Mouse (Mus musculus): ENCODE measurements around the gene Cldn14. TPM values are rescaled to one million over a fixed set of nuclear protein-coding genes. Genes with fewer than 3 reads are reported as not detected.

Gene Cldn14
- polyA plus RNA-seq, 1 experiment from 2014 or later: not detected

GRCm38 (mm10) chr16:93974278-93974677 is 34.4 kb downstream of the Cldn14 start:
- no peaks in the 10 kb centered on the region; the same call in 1 of the 2 replicates for H3K4me1 ChIP-seq (replicated peaks; ENCODE audit: control insufficient read depth, insufficient read depth, low read length)
- no peak overlapping the region for H3K4me2 ChIP-seq (ENCODE audit: low read depth, low read length, severe bottlenecking)
- H3K36me3 ChIP-seq (ENCODE audit: control insufficient read depth, insufficient read depth, low read length): no peaks in the 10 kb centered on the region
- no peak overlapping the region for H3K9ac ChIP-seq (ENCODE audit: low read length)
- no peaks in the 10 kb centered on the region for H3K27me3 ChIP-seq (ENCODE audit: control insufficient read depth, insufficient read depth, low read length)
- H3K9me3 ChIP-seq (ENCODE audit: control insufficient read depth, low read length): no peaks in the 10 kb centered on the region
- WGBS: 71% methylated on average over 8 of the region's 8 CpGs
- ATAC-seq (replicated peaks; ENCODE audit: low FRiP score): no peak
- no peak overlapping the region for H3K27ac ChIP-seq (ENCODE audit: low read depth, low read length)
- no peak overlapping the region for H3K4me3 ChIP-seq (ENCODE audit: low read depth, low read length)
- no peak for DNase-seq (ENCODE audit: low spot score)

DNA sequence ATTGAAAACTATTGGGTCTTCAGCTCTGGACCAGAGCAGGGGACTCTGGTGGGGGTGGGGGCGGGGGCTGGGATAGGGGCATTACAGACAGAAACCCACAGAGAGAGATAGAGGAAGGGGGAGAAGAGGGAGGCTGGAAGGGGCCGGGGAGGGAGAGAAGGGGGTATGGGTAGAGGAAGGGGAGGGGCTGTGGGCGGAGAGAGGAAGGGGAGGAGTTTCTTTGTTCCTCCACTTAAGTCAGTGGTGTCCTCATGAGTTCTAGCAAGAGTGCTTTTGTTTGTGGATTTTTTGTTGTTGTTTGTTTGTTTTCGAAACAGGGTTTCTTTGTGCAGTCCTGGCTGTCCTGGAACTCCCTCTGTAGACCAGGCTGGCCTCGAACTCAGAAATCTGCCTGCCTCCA is 35.1 kb downstream of the Cldn14 start:
- DNase-seq (ENCODE audit: low spot score) (no peak), ATAC-seq (replicated peaks; ENCODE audit: low FRiP score) (0 out of 2 replicates have a peak, but pooled peaks have one; percentile 24)
- no peaks in the 10 kb centered on the region for H3K27me3 ChIP-seq (ENCODE audit: control insufficient read depth, insufficient read depth, low read length)
- no peaks in the 10 kb centered on the region; the same call in 1 of the 2 replicates for H3K4me1 ChIP-seq (replicated peaks; ENCODE audit: control insufficient read depth, insufficient read depth, low read length)
- H3K4me2 ChIP-seq (ENCODE audit: low read depth, low read length, severe bottlenecking): peak overlapping the region; percentile 39
- H3K4me3 ChIP-seq (ENCODE audit: low read depth, low read length): peak overlapping the region; percentile 19; the same call in 1 of the 2 replicates
- 47% methylated on average over 5 of the region's 5 CpGs for WGBS
- H3K36me3 ChIP-seq (ENCODE audit: control insufficient read depth, insufficient read depth, low read length): no peaks in the 10 kb centered on the region
- H3K9ac ChIP-seq (ENCODE audit: low read length): 0 out of 2 replicates have a peak overlapping the region, but pooled peaks have one; percentile 16
- H3K27ac ChIP-seq (ENCODE audit: low read depth, low read length): no peak overlapping the region
- H3K9me3 ChIP-seq (ENCODE audit: control insufficient read depth, low read length): no peaks in the 10 kb centered on the region

DNA sequence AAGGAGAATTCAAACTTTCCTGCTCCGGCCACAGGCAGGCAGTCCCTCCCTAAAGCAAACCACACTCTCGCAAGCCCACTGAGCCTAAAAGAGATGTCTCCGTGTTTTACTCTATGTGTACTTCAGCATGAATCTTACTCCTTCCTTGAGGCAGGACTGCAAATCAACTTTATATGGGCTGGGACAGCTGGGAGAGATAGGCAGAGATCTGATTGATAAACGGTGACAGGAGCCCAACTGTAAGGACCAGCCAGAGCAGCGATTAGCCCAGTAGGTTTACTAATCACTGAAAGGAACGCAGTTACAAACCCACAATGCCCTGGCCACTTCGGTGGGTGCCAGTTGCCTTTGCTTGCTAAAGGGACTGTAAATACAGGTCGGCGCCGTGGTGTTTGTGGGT is 35.5 kb downstream of the Cldn14 start:
- 34% methylated on average over 10 of the region's 10 CpGs for WGBS
- Histone ChIP-seq H3K4me3 (ENCODE audit: low read depth, low read length) (peak overlapping the region; percentile 19; the same call in 1 of the 2 replicates), H3K27me3 (ENCODE audit: control insufficient read depth, insufficient read depth, low read length) (no peaks in the 10 kb centered on the region), H3K27ac (ENCODE audit: low read depth, low read length) (no peak overlapping the region), H3K9me3 (ENCODE audit: control insufficient read depth, low read length) (no peaks in the 10 kb centered on the region), H3K4me2 (ENCODE audit: low read depth, low read length, severe bottlenecking) (peak overlapping the region; percentile 39), H3K4me1 (replicated peaks; ENCODE audit: control insufficient read depth, insufficient read depth, low read length) (no peaks in the 10 kb centered on the region; the same call in 1 of the 2 replicates), H3K36me3 (ENCODE audit: control insufficient read depth, insufficient read depth, low read length) (no peaks in the 10 kb centered on the region), H3K9ac (ENCODE audit: low read length) (peak overlapping the region; percentile 16; the same call in 1 of the 2 replicates)
- no peak for ATAC-seq (replicated peaks; ENCODE audit: low FRiP score)
- no peak for DNase-seq (ENCODE audit: low spot score)

DNA sequence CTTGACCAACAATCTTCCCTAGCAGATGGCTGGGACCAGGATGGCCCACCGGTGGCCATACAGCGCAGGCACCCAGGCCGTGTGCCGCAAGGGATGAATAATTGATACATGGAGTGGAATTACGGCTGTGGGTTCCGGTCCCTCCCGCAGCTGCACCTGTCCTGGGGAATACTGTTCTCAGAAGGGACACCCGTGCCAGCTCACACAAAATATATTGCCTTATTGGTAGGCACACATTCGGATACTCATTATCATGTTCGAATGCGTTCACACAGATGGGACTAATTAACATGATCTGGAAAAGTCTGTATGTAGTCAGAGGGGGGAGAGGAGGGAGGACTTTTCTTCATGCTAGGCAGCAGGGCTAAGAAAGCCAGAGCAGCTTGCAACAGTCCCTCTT is 37.6 kb downstream of the Cldn14 start:
- Histone ChIP-seq H3K4me3 (ENCODE audit: low read depth, low read length) (no peak overlapping the region), H3K9ac (ENCODE audit: low read length) (no peak overlapping the region), H3K9me3 (ENCODE audit: control insufficient read depth, low read length) (no peaks in the 10 kb centered on the region), H3K27ac (ENCODE audit: low read depth, low read length) (no peak overlapping the region), H3K36me3 (ENCODE audit: control insufficient read depth, insufficient read depth, low read length) (no peaks in the 10 kb centered on the region), H3K4me1 (replicated peaks; ENCODE audit: control insufficient read depth, insufficient read depth, low read length) (no peaks in the 10 kb centered on the region; the same call in 1 of the 2 replicates), H3K4me2 (ENCODE audit: low read depth, low read length, severe bottlenecking) (no peak overlapping the region), H3K27me3 (ENCODE audit: control insufficient read depth, insufficient read depth, low read length) (no peaks in the 10 kb centered on the region)
- no peak for DNase-seq (ENCODE audit: low spot score)
- ATAC-seq (replicated peaks; ENCODE audit: low FRiP score): no peak
- 87% methylated on average over 11 of the region's 11 CpGs for WGBS

DNA sequence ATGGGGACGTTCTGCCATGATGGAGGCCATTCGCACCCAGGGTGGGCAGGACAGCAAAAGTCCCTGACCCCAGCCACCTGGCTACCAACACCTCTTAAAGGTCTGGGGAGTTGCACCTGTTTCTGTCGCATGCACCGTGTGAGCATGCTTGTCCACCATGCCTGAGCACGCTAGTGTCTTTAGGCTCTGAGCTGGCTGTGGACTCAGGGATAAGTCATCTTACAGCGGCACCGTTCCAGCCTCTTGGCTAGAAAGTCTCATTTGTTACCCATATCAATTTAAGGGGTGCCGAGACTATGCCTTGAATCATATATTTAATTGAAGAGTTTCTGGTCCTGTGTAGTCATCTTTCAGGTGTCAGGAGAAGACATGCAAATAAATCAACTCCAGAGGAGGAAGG is 40.7 kb downstream of the Cldn14 start:
- no peaks in the 10 kb centered on the region for H3K9me3 ChIP-seq (ENCODE audit: control insufficient read depth, low read length)
- H3K27me3 ChIP-seq (ENCODE audit: control insufficient read depth, insufficient read depth, low read length): no peaks in the 10 kb centered on the region
- H3K27ac ChIP-seq (ENCODE audit: low read depth, low read length): no peak overlapping the region
- no peaks in the 10 kb centered on the region for H3K4me1 ChIP-seq (replicated peaks; ENCODE audit: control insufficient read depth, insufficient read depth, low read length)
- no peak overlapping the region for H3K9ac ChIP-seq (ENCODE audit: low read length)
- DNase-seq (ENCODE audit: low spot score): no peak
- no peak overlapping the region for H3K4me3 ChIP-seq (ENCODE audit: low read depth, low read length)
- no peak for ATAC-seq (replicated peaks; ENCODE audit: low FRiP score)
- WGBS: 93% methylated on average over 8 of the region's 8 CpGs
- no peaks in the 10 kb centered on the region for H3K36me3 ChIP-seq (ENCODE audit: control insufficient read depth, insufficient read depth, low read length)
- no peak overlapping the region for H3K4me2 ChIP-seq (ENCODE audit: low read depth, low read length, severe bottlenecking)

- no peaks in the 10 kb centered on the region for H3K4me1 ChIP-seq (replicated peaks; ENCODE audit: control insufficient read depth, insufficient read depth, low read length)
- H3K27me3 ChIP-seq (ENCODE audit: control insufficient read depth, insufficient read depth, low read length): no peaks in the 10 kb centered on the region
- H3K4me3 ChIP-seq (ENCODE audit: low read depth, low read length): no peak overlapping the region
- no peak overlapping the region for H3K27ac ChIP-seq (ENCODE audit: low read depth, low read length)
- no peak for DNase-seq (ENCODE audit: low spot score)
- ATAC-seq (replicated peaks; ENCODE audit: low FRiP score): no peak
- H3K36me3 ChIP-seq (ENCODE audit: control insufficient read depth, insufficient read depth, low read length): no peaks in the 10 kb centered on the region
- 71% methylated on average over 5 of the region's 5 CpGs for WGBS
- H3K9me3 ChIP-seq (ENCODE audit: control insufficient read depth, low read length): no peaks in the 10 kb centered on the region
- no peak overlapping the region for H3K9ac ChIP-seq (ENCODE audit: low read length)
- H3K4me2 ChIP-seq (ENCODE audit: low read depth, low read length, severe bottlenecking): no peak overlapping the region
Observed at GRCm38 (mm10) chr16:93962283-93962682, 46.4 kb downstream of the Cldn14 start.

GRCm38 (mm10) chr16:93961099-93961646 is 47.5 kb downstream of the Cldn14 start:
- no peak overlapping the region for H3K4me3 ChIP-seq (ENCODE audit: low read depth, low read length)
- WGBS: 87% methylated on average over 11 of the region's 11 CpGs
- DNase-seq (ENCODE audit: low spot score) (no peak), ATAC-seq (replicated peaks; ENCODE audit: low FRiP score) (no peak)
- H3K36me3 ChIP-seq (ENCODE audit: control insufficient read depth, insufficient read depth, low read length): no peaks in the 10 kb centered on the region
- H3K27ac ChIP-seq (ENCODE audit: low read depth, low read length): no peak overlapping the region
- H3K4me1 ChIP-seq (replicated peaks; ENCODE audit: control insufficient read depth, insufficient read depth, low read length): no peaks in the 10 kb centered on the region
- H3K4me2 ChIP-seq (ENCODE audit: low read depth, low read length, severe bottlenecking): no peak overlapping the region
- no peaks in the 10 kb centered on the region for H3K27me3 ChIP-seq (ENCODE audit: control insufficient read depth, insufficient read depth, low read length)
- no peaks in the 10 kb centered on the region for H3K9me3 ChIP-seq (ENCODE audit: control insufficient read depth, low read length)
- no peak overlapping the region for H3K9ac ChIP-seq (ENCODE audit: low read length)

DNA sequence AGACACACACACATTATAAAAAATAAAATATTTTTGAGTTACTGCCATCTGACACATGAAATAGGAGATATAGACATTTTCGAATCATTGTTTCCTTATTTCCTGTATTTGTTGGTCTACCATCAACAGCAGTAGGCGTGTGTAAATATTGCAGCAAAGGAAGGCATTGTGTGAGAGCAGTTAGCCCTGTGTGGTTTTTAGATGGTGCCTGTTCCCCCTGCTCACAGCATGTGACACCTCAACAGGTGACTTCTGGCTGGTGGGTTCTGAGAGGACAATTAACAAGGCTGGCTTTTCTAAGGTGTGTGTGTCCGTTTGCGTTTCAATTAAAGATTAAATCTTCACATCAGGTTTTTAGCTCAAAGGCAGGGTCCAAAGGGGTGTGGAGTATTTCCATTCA is 48.1 kb downstream of the Cldn14 start:
- ATAC-seq (replicated peaks; ENCODE audit: low FRiP score): no peak
- Histone ChIP-seq H3K27me3 (ENCODE audit: control insufficient read depth, insufficient read depth, low read length) (no peaks in the 10 kb centered on the region), H3K9me3 (ENCODE audit: control insufficient read depth, low read length) (no peaks in the 10 kb centered on the region), H3K36me3 (ENCODE audit: control insufficient read depth, insufficient read depth, low read length) (no peaks in the 10 kb centered on the region), H3K4me1 (replicated peaks; ENCODE audit: control insufficient read depth, insufficient read depth, low read length) (no peaks in the 10 kb centered on the region), H3K27ac (ENCODE audit: low read depth, low read length) (no peak overlapping the region), H3K4me3 (ENCODE audit: low read depth, low read length) (no peak overlapping the region), H3K9ac (ENCODE audit: low read length) (no peak overlapping the region), H3K4me2 (ENCODE audit: low read depth, low read length, severe bottlenecking) (no peak overlapping the region)
- 92% methylated on average over 4 of the region's 4 CpGs for whole genome bisulfite sequencing
- DNase-seq (ENCODE audit: low spot score): no peak

DNA sequence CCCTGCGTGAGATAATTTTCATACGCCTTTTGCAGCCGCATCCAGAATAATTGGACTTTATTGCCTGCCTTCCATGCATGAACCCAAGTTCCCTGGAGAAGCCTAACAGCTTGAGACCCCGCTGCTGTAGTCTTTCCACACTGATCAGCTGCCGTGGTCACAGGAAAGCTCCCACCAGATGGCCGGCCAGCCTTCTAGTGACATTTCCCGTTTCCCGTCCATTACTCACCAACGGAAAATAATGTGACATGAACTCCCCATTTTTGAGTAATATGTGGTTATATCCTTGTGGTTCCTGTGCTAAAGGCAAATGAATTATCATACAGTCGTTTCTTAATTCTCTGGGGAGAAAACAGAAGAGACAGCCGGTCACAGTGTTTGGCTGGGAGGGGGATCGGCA is 51.2 kb downstream of the Cldn14 start:
- Histone ChIP-seq H3K27me3 (ENCODE audit: control insufficient read depth, insufficient read depth, low read length) (no peaks in the 10 kb centered on the region), H3K36me3 (ENCODE audit: control insufficient read depth, insufficient read depth, low read length) (no peaks in the 10 kb centered on the region), H3K27ac (ENCODE audit: low read depth, low read length) (no peak overlapping the region), H3K4me2 (ENCODE audit: low read depth, low read length, severe bottlenecking) (no peak overlapping the region), H3K4me3 (ENCODE audit: low read depth, low read length) (no peak overlapping the region), H3K4me1 (replicated peaks; ENCODE audit: control insufficient read depth, insufficient read depth, low read length) (no peaks in the 10 kb centered on the region), H3K9me3 (ENCODE audit: control insufficient read depth, low read length) (no peaks in the 10 kb centered on the region), H3K9ac (ENCODE audit: low read length) (no peak overlapping the region)
- DNase-seq (ENCODE audit: low spot score) (no peak), ATAC-seq (replicated peaks; ENCODE audit: low FRiP score) (no peak)
- WGBS: 90% methylated on average over 12 of the region's 12 CpGs

Data from forebrain, embryonic 11.5 days (tissue).